Mouse (Mus musculus) MEL (cell line): ENCODE measurements at regions not wholly inside any gene's neighbourhood (a gene's known extent, or its start where the extent isn't known, plus 50 kb on each side); places are given as distances from the start of the nearest gene placed in this dataset.

ENCODE experiments used
- DNase-seq: peaks from one replicate; pipeline ENCODE4 v3.0.0; 2011; ENCODE audit warnings: low read depth, low spot score
- H3K27ac ChIP-seq: 2 replicates; pipeline ENCODE4 v1.5.1; 2012; ENCODE audit warnings: low read depth, mild to moderate bottlenecking, control low read depth, low read length, moderate library complexity; ENCODE audit not compliant: control insufficient read depth
- H3K27me3 ChIP-seq, 2 experiments: fragments of 150-350 bp in 1 of 2; sonication (generic) in 1 of 2; 2 replicates each; pipeline ENCODE4 v1.6.1; 2012; ENCODE audit warnings: low read length in 2 of 2, mild to moderate bottlenecking in 2 of 2, improper control_type of control experiment in 1 of 2, moderate library complexity in 1 of 2; ENCODE audit not compliant: insufficient read depth in 2 of 2, control insufficient read depth in 1 of 2
- H3K36me3 ChIP-seq, 2 experiments: 2 replicates each; pipeline ENCODE4 v1.6.1; 2012 to 2014; ENCODE audit warnings: low read length in 2 of 2, improper control_type of control experiment in 1 of 2, inconsistent platforms in 1 of 2, mild to moderate bottlenecking in 1 of 2; ENCODE audit not compliant: insufficient read depth in 2 of 2, control insufficient read depth in 1 of 2
- H3K4me1 ChIP-seq, 2 experiments: fragments of 150-350 bp in 1 of 2; sonication (generic) in 1 of 2; 2 replicates each; pipeline ENCODE4 v1.6.1; 2012; ENCODE audit warnings: low read length in 2 of 2, improper control_type of control experiment in 1 of 2, mild to moderate bottlenecking in 1 of 2; ENCODE audit not compliant: insufficient read depth in 2 of 2, control insufficient read depth in 1 of 2
- H3K4me3 ChIP-seq, 2 experiments: fragments of 150-350 bp in 1 of 2; sonication (generic) in 1 of 2; 2 replicates each; pipeline ENCODE4 v1.5.1; 2012; ENCODE audit warnings: low read depth in 2 of 2, low read length in 2 of 2, mild to moderate bottlenecking in 2 of 2, moderate library complexity in 2 of 2, control low read depth in 1 of 2, improper control_type of control experiment in 1 of 2; ENCODE audit not compliant: control insufficient read depth in 1 of 2, insufficient read depth in 1 of 2
- H3K79me2 ChIP-seq: 2 replicates; pipeline ENCODE4 v1.6.1; 2012; ENCODE audit warnings: mild to moderate bottlenecking, low read length, moderate library complexity; ENCODE audit not compliant: control insufficient read depth, poor library complexity, insufficient read depth
- H3K9ac ChIP-seq: 2 replicates; pipeline ENCODE4 v1.6.1; 2012; ENCODE audit warnings: low read depth, mild to moderate bottlenecking, control low read depth, low read length, moderate library complexity; ENCODE audit not compliant: control insufficient read depth, poor library complexity, severe bottlenecking
- H3K9me3 ChIP-seq: fragments of 150-350 bp; sonication (generic); replicated peaks from 2 replicates; pipeline ENCODE4 v1.6.1; 2012; ENCODE audit warnings: mild to moderate bottlenecking, low read length, improper control_type of control experiment, moderate library complexity; ENCODE audit not compliant: insufficient read depth
- BHLHE40 ChIP-seq: IDR thresholded peaks from 2 replicates; pipeline ENCODE4 v1.6.1; 2012; ENCODE audit warnings: low read depth, mild to moderate bottlenecking, inconsistent platforms, low read length, improper control_type of control experiment, borderline replicate concordance
- E2F4 ChIP-seq: IDR thresholded peaks from 2 replicates; pipeline ENCODE4 v1.6.1; 2011; ENCODE audit warnings: low read depth, low read length, improper control_type of control experiment, borderline replicate concordance
- ELF1 ChIP-seq: IDR thresholded peaks from 2 replicates; pipeline ENCODE4 v1.6.1; 2014; ENCODE audit warnings: low read depth, mild to moderate bottlenecking, inconsistent platforms, low read length, improper control_type of control experiment, moderate library complexity
- EP300 ChIP-seq, 2 experiments: IDR thresholded peaks; 2 replicates each; pipeline ENCODE4 v1.6.1; 2011; ENCODE audit warnings: improper control_type of control experiment in 2 of 2, low read length in 2 of 2, low read depth in 1 of 2, mild to moderate bottlenecking in 1 of 2
- ETS1 ChIP-seq: IDR thresholded peaks from 2 replicates; pipeline ENCODE4 v1.6.1; 2012; ENCODE audit warnings: low read depth, mild to moderate bottlenecking, inconsistent platforms, low read length, improper control_type of control experiment, moderate library complexity
- GATA1 ChIP-seq: IDR thresholded peaks from 2 replicates; pipeline ENCODE4 v1.6.1; 2011; ENCODE audit warnings: low read depth, low read length, improper control_type of control experiment
- MAFK ChIP-seq: IDR thresholded peaks from 2 replicates; pipeline ENCODE4 v1.6.1; 2011; ENCODE audit warnings: low read depth, mild to moderate bottlenecking, low read length, improper control_type of control experiment, borderline replicate concordance
- MAX ChIP-seq: IDR thresholded peaks from 2 replicates; pipeline ENCODE4 v1.6.1; 2011; ENCODE audit warnings: low read length, improper control_type of control experiment
- MAZ ChIP-seq: IDR thresholded peaks from 2 replicates; pipeline ENCODE4 v1.6.1; 2012; ENCODE audit warnings: low read depth, mild to moderate bottlenecking, inconsistent platforms, low read length, improper control_type of control experiment
- MXI1 ChIP-seq: IDR thresholded peaks from 2 replicates; pipeline ENCODE4 v1.6.1; 2011; ENCODE audit warnings: mild to moderate bottlenecking, low read depth, low read length, improper control_type of control experiment
- MYB ChIP-seq: IDR thresholded peaks from 2 replicates; pipeline ENCODE4 v1.6.1; 2011; ENCODE audit warnings: mild to moderate bottlenecking, low read depth, low read length, improper control_type of control experiment
- MYC ChIP-seq: IDR thresholded peaks from 2 replicates; pipeline ENCODE4 v1.6.1; 2011; ENCODE audit warnings: low read depth, mild to moderate bottlenecking, low read length, improper control_type of control experiment, moderate library complexity
- POLR2A ChIP-seq, 2 experiments: IDR thresholded peaks; 2 replicates each; pipeline ENCODE4 v1.6.1; 2011 to 2012; ENCODE audit warnings: low read length in 2 of 2, mild to moderate bottlenecking in 2 of 2, control low read depth in 1 of 2, improper control_type of control experiment in 1 of 2, low read depth in 1 of 2, moderate library complexity in 1 of 2; ENCODE audit not compliant: control insufficient read depth in 1 of 2, insufficient read depth in 1 of 2, poor library complexity in 1 of 2
- RCOR1 ChIP-seq: IDR thresholded peaks from 2 replicates; pipeline ENCODE4 v1.6.1; 2012; ENCODE audit warnings: low read depth, mild to moderate bottlenecking, inconsistent platforms, low read length, improper control_type of control experiment
- SIN3A ChIP-seq: IDR thresholded peaks from 2 replicates; pipeline ENCODE4 v1.6.1; 2012; ENCODE audit warnings: low read length, improper control_type of control experiment, inconsistent platforms
- SMC3 ChIP-seq: IDR thresholded peaks from 2 replicates; pipeline ENCODE4 v1.6.1; 2011; ENCODE audit warnings: low read depth, low read length, improper control_type of control experiment
- TAL1 ChIP-seq: IDR thresholded peaks from 2 replicates; pipeline ENCODE4 v1.6.1; 2012; ENCODE audit warnings: mild to moderate bottlenecking, inconsistent platforms, low read length, moderate library complexity, mixed read lengths
- TBP ChIP-seq: IDR thresholded peaks from 2 replicates; pipeline ENCODE4 v1.8.0; 2011; ENCODE audit warnings: low read depth, low read length, improper control_type of control experiment
- TCF12 ChIP-seq: IDR thresholded peaks from 2 replicates; pipeline ENCODE4 v1.6.1; 2014; ENCODE audit warnings: low read depth, mild to moderate bottlenecking, inconsistent platforms, low read length, improper control_type of control experiment, moderate library complexity

DNA sequence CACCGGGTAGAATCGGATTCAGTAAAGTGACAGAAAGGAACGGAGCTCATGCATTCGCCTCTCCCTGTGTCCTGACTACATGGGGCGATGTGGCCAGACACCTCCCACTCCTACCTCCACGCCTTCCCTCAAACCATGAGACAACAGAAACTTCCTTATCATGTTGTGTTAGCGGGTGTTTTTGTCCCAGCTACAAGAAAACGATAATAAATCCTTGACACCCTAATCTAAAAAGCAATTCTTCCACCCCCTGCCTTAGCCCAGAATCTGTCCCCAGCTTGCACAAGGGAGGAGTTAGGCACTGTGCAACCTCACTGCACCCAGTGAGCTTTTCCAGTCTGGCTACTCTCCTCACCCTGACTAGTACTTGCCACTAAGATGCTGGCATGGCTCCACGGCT is 72.9 kb upstream of the Atl2 start:
- peaks cover 8 to 38% of the 10 kb centered on the region in 2 experiments for H3K4me1 ChIP-seq
- TF ChIP-seq MYB (peak; percentile 77), GATA1 (peak; percentile 98), MAZ (peak; percentile 30; the same call in 1 of the 2 replicates), EP300 (IDR thresholded peaks at IDR 0.05; ENCODE audit: low read depth in 1 of 2, low read length in 2 of 2) (peak; percentile 90 to 97), MXI1 (peak; percentile 72), ELF1 (no peak), POLR2A (IDR thresholded peaks at IDR 0.05; ENCODE audit: control insufficient read depth in 1 of 2, insufficient read depth in 1 of 2, low read depth in 1 of 2, low read length in 2 of 2, poor library complexity in 1 of 2) (0 out of 4 replicates have a peak, but pooled peaks of 1 of the 2 experiments have one; percentile 44), E2F4 (no peak), ETS1 (peak; percentile 87), TAL1 (peak; percentile 95), SIN3A (peak; percentile 87), SMC3 (no peak), TCF12 (peak; percentile 97), MYC (peak; percentile 79; the same call in 1 of the 2 replicates), MAX (peak; percentile 45; the same call in 1 of the 2 replicates), RCOR1 (peak; percentile 99), MAFK (no peak; the same call in 1 of the 2 replicates), TBP (peak; percentile 63; the same call in 1 of the 2 replicates)
- peak overlapping the region in 1 of 2 experiments; percentile 15; a peak in 1 of 4 replicates for H3K4me3 ChIP-seq

DNA sequence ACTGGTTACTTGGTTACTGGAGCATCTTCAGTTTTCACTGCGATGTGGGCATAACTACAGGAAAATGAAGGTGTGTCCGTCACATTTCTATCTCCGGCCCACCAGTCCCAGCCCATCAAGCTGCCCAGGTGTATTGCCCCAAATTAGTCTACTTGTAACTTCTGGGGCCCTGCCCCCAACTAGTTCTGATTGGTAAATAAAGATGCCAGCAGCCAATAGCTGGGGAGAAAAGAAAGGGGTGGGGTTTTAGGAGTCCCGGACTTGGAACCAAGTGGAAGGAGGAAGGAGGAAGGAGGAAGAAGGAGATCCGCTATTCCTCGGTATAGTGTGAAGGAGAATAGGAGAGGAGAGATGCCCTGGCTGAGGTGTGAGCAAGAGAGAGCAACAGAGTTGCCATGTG is 71.1 kb upstream of the Atl2 start:
- Histone ChIP-seq H3K9me3 (no peaks in the 10 kb centered on the region), H3K36me3 (peaks cover 0 to 20% of the 10 kb centered on the region in 2 experiments; a peak in 2 of 4 replicates), H3K79me2 (no peaks in the 10 kb centered on the region), H3K27ac (no peak overlapping the region), H3K4me3 (peak overlapping the region; percentile 13 to 29; a peak in 3 of 4 replicates), H3K4me1 (peaks cover 9 to 42% of the 10 kb centered on the region in 2 experiments), H3K27me3 (no peaks in the 10 kb centered on the region), H3K9ac (no peak overlapping the region)
- TF ChIP-seq POLR2A (IDR thresholded peaks at IDR 0.05; ENCODE audit: control insufficient read depth in 1 of 2, insufficient read depth in 1 of 2, low read depth in 1 of 2, low read length in 2 of 2, poor library complexity in 1 of 2), result peak in 1 of 2 experiments; percentile 30; a peak in 1 of 4 replicates
- no peak for TF ChIP-seq BHLHE40
- TF ChIP-seq SIN3A, result peak; percentile 2; the same call in 1 of the 2 replicates
- peak; percentile 77 for DNase-seq

More for the DNA sequence above, 72.9 kb upstream of the Atl2 start:
- Histone ChIP-seq H3K9ac (no peak overlapping the region), H3K36me3 (peaks cover 0 to 19% of the 10 kb centered on the region in 2 experiments; a peak in 2 of 4 replicates), H3K27me3 (no peaks in the 10 kb centered on the region), H3K79me2 (no peaks in the 10 kb centered on the region), H3K9me3 (no peaks in the 10 kb centered on the region), H3K27ac (peak overlapping the region; percentile 33)
- peak; percentile 94 for DNase-seq
